Mouse (Mus musculus) cerebellum, adult 2 months (tissue): ENCODE measurements at regions not wholly inside any gene's neighbourhood (a gene's known extent, or its start where the extent isn't known, plus 50 kb on each side); places are given as distances from the start of the nearest gene placed in this dataset.

Experiments
- CTCF ChIP-seq: fragments of 200-500 bp; IDR thresholded peaks from 2 replicates; pipeline ENCODE4 v1.5.1; 2011; ENCODE audit warnings: low read depth, mild to moderate bottlenecking, control low read depth, low read length, moderate library complexity, borderline replicate concordance; ENCODE audit not compliant: insufficient read depth
- POLR2A ChIP-seq: fragments of 200-500 bp; IDR thresholded peaks from 2 replicates; pipeline ENCODE4 v1.6.1; 2011; ENCODE audit warnings: low read length, control low read depth, borderline replicate concordance; ENCODE audit not compliant: insufficient read depth

- no peak for TF ChIP-seq CTCF
- TF ChIP-seq POLR2A = no peak
Measured at GRCm38 (mm10) chr7:119291442-119291841, 107.0 kb upstream of the Gpr139 start.
